Mouse (Mus musculus): ENCODE measurements at regions not wholly inside any gene's neighbourhood (a gene's known extent, or its start where the extent isn't known, plus 50 kb on each side); places are given as distances from the start of the nearest gene placed in this dataset.

GRCm38 (mm10) chrX:142456022-142456421 is 65.7 kb upstream of the Acsl4 start:
- no peak overlapping the region for H3K27ac ChIP-seq
- no peaks in the 10 kb centered on the region for H3K4me1 ChIP-seq
- no peak overlapping the region for H3K4me3 ChIP-seq
- H3K4me2 ChIP-seq, result no peak overlapping the region
- no peaks in the 10 kb centered on the region for H3K36me3 ChIP-seq
- ATAC-seq, result no peak
- no peak overlapping the region for H3K9ac ChIP-seq
- 43% methylated on average over 1 of the region's 1 CpGs for WGBS (ENCODE audit: insufficient replicate concordance)
- no peaks in the 10 kb centered on the region for H3K9me3 ChIP-seq (replicated peaks)
- H3K27me3 ChIP-seq (replicated peaks), result peaks cover 5% of the 10 kb centered on the region; the same call in 1 of the 2 replicates

GRCm38 (mm10) chrX:142464174-142464573 is 73.8 kb upstream of the Acsl4 start:
- Histone ChIP-seq H3K4me3 (no peak overlapping the region), H3K27ac (no peak overlapping the region), H3K27me3 (replicated peaks) (peaks cover 13% of the 10 kb centered on the region; the same call in 1 of the 2 replicates), H3K4me2 (no peak overlapping the region), H3K4me1 (no peaks in the 10 kb centered on the region), H3K9me3 (replicated peaks) (no peaks in the 10 kb centered on the region), H3K9ac (no peak overlapping the region), H3K36me3 (no peaks in the 10 kb centered on the region)
- 40% methylated on average over 2 of the region's 2 CpGs for WGBS (ENCODE audit: insufficient replicate concordance)
- no peak for ATAC-seq

- 52% methylated on average over 6 of the region's 6 CpGs for WGBS (ENCODE audit: insufficient replicate concordance)
- H3K9ac ChIP-seq, result no peak overlapping the region
- H3K4me1 ChIP-seq, result no peaks in the 10 kb centered on the region
- H3K36me3 ChIP-seq, result no peaks in the 10 kb centered on the region
- no peak overlapping the region for H3K27ac ChIP-seq
- no peaks in the 10 kb centered on the region for H3K9me3 ChIP-seq (replicated peaks)
- no peak for ATAC-seq
- H3K27me3 ChIP-seq (replicated peaks), result peaks cover 18% of the 10 kb centered on the region; the same call in 1 of the 2 replicates
- H3K4me3 ChIP-seq, result no peak overlapping the region
- H3K4me2 ChIP-seq, result no peak overlapping the region
Observed at GRCm38 (mm10) chrX:142464756-142465155, 74.4 kb upstream of the Acsl4 start.

GRCm38 (mm10) chrX:142467850-142468256 is 77.5 kb upstream of the Acsl4 start:
- no peak for ATAC-seq

GRCm38 (mm10) chrX:142468388-142468787 is 78.1 kb upstream of the Acsl4 start:
- Histone ChIP-seq H3K4me1 (no peaks in the 10 kb centered on the region), H3K27ac (no peak overlapping the region), H3K36me3 (no peaks in the 10 kb centered on the region), H3K9me3 (replicated peaks) (no peaks in the 10 kb centered on the region), H3K4me3 (no peak overlapping the region), H3K4me2 (no peak overlapping the region), H3K27me3 (replicated peaks) (peaks cover 21% of the 10 kb centered on the region; the same call in 1 of the 2 replicates), H3K9ac (no peak overlapping the region)
- 43% methylated on average over 4 of the region's 4 CpGs for WGBS (ENCODE audit: insufficient replicate concordance)
- no peak for ATAC-seq

More at GRCm38 (mm10) chrX:142467850-142468256, 77.5 kb upstream of the Acsl4 start:
- Histone ChIP-seq H3K9me3 (replicated peaks) (no peaks in the 10 kb centered on the region), H3K9ac (no peak overlapping the region), H3K27me3 (replicated peaks) (peaks cover 21% of the 10 kb centered on the region; the same call in 1 of the 2 replicates), H3K4me2 (no peak overlapping the region), H3K4me1 (no peaks in the 10 kb centered on the region), H3K27ac (no peak overlapping the region), H3K4me3 (no peak overlapping the region), H3K36me3 (no peaks in the 10 kb centered on the region)
- WGBS (ENCODE audit: insufficient replicate concordance), result 29% methylated on average over 5 of the region's 5 CpGs

- Histone ChIP-seq H3K9ac (no peak overlapping the region), H3K4me3 (no peak overlapping the region), H3K27me3 (replicated peaks) (peaks cover 21% of the 10 kb centered on the region; the same call in 1 of the 2 replicates), H3K4me2 (no peak overlapping the region), H3K27ac (no peak overlapping the region), H3K9me3 (replicated peaks) (no peaks in the 10 kb centered on the region), H3K4me1 (no peaks in the 10 kb centered on the region), H3K36me3 (no peaks in the 10 kb centered on the region)
- WGBS (ENCODE audit: insufficient replicate concordance), result 20% methylated on average over 7 of the region's 7 CpGs
- ATAC-seq, result no peak
Observed at GRCm38 (mm10) chrX:142469048-142469634, 78.8 kb upstream of the Acsl4 start.

- no peaks in the 10 kb centered on the region for H3K4me1 ChIP-seq
- no peak overlapping the region for H3K9ac ChIP-seq
- no peak overlapping the region for H3K4me2 ChIP-seq
- no peak overlapping the region for H3K4me3 ChIP-seq
- H3K9me3 ChIP-seq (replicated peaks), result no peaks in the 10 kb centered on the region
- WGBS (ENCODE audit: insufficient replicate concordance), result 65% methylated on average over 1 of the region's 1 CpGs
- H3K27me3 ChIP-seq (replicated peaks), result peaks cover 21% of the 10 kb centered on the region; the same call in 1 of the 2 replicates
- no peak overlapping the region for H3K27ac ChIP-seq
- ATAC-seq, result no peak
- no peaks in the 10 kb centered on the region for H3K36me3 ChIP-seq
Observed at GRCm38 (mm10) chrX:142470083-142470482, 79.7 kb upstream of the Acsl4 start.

- Histone ChIP-seq H3K4me2 (no peak overlapping the region), H3K36me3 (no peaks in the 10 kb centered on the region), H3K4me1 (no peaks in the 10 kb centered on the region), H3K4me3 (no peak overlapping the region), H3K27me3 (replicated peaks) (peaks cover 9% of the 10 kb centered on the region), H3K9me3 (replicated peaks) (no peaks in the 10 kb centered on the region), H3K27ac (no peak overlapping the region), H3K9ac (no peak overlapping the region)
- ATAC-seq, result no peak
- WGBS (ENCODE audit: insufficient replicate concordance), result 70% methylated on average over 5 of the region's 5 CpGs
Observed at GRCm38 (mm10) chrX:142481203-142481815, 91.0 kb upstream of the Acsl4 start.

- H3K36me3 ChIP-seq, result no peaks in the 10 kb centered on the region
- WGBS (ENCODE audit: insufficient replicate concordance), result 78% methylated on average over 4 of the region's 4 CpGs
- H3K4me2 ChIP-seq, result no peak overlapping the region
- ATAC-seq, result no peak
- H3K9ac ChIP-seq, result no peak overlapping the region
- H3K4me3 ChIP-seq, result no peak overlapping the region
- H3K4me1 ChIP-seq, result no peaks in the 10 kb centered on the region
- H3K27ac ChIP-seq, result no peak overlapping the region
- H3K27me3 ChIP-seq (replicated peaks), result peaks cover 17% of the 10 kb centered on the region; the same call in 1 of the 2 replicates
- H3K9me3 ChIP-seq (replicated peaks), result no peaks in the 10 kb centered on the region
Observed at GRCm38 (mm10) chrX:142488078-142488477, 97.7 kb upstream of the Acsl4 start.

- Histone ChIP-seq H3K27me3 (replicated peaks) (peaks cover 17% of the 10 kb centered on the region; the same call in 1 of the 2 replicates), H3K36me3 (no peaks in the 10 kb centered on the region), H3K9me3 (replicated peaks) (no peaks in the 10 kb centered on the region), H3K27ac (no peak overlapping the region), H3K4me1 (no peaks in the 10 kb centered on the region), H3K4me2 (no peak overlapping the region), H3K9ac (no peak overlapping the region), H3K4me3 (no peak overlapping the region)
- no peak for ATAC-seq
- WGBS (ENCODE audit: insufficient replicate concordance), result 59% methylated on average over 8 of the region's 8 CpGs
Observed at GRCm38 (mm10) chrX:142490093-142490717, 99.9 kb upstream of the Acsl4 start.

- Histone ChIP-seq H3K9ac (no peak overlapping the region), H3K36me3 (no peaks in the 10 kb centered on the region), H3K4me3 (no peak overlapping the region), H3K27me3 (replicated peaks) (no peaks in the 10 kb centered on the region; the same call in 1 of the 2 replicates), H3K4me1 (no peaks in the 10 kb centered on the region), H3K27ac (no peak overlapping the region), H3K9me3 (replicated peaks) (no peaks in the 10 kb centered on the region), H3K4me2 (no peak overlapping the region)
- no peak for ATAC-seq
- WGBS (ENCODE audit: insufficient replicate concordance), result 75% methylated on average over 2 of the region's 2 CpGs
Observed at GRCm38 (mm10) chrX:142501094-142501493, 110.8 kb upstream of the Acsl4 start.

- ATAC-seq, result no peak
- Histone ChIP-seq H3K36me3 (no peaks in the 10 kb centered on the region), H3K9ac (no peak overlapping the region), H3K4me2 (no peak overlapping the region), H3K27me3 (replicated peaks) (no peaks in the 10 kb centered on the region; the same call in 1 of the 2 replicates), H3K4me1 (no peaks in the 10 kb centered on the region), H3K4me3 (no peak overlapping the region), H3K9me3 (replicated peaks) (no peaks in the 10 kb centered on the region), H3K27ac (no peak overlapping the region)
- 69% methylated on average over 2 of the region's 2 CpGs for WGBS (ENCODE audit: insufficient replicate concordance)
Observed at GRCm38 (mm10) chrX:142504962-142505361, 114.6 kb upstream of the Acsl4 start.

Data from liver, embryonic 12.5 days (tissue).